Mouse (Mus musculus) stomach, embryonic 16.5 days (tissue): ENCODE measurements around the gene C130032M10Rik. TPM values are rescaled to one million over a fixed set of nuclear protein-coding genes. Genes with fewer than 3 reads are reported as not detected.

Experiments
- ATAC-seq: fragments of 200-750 bp; cut with Nextera tagmentation; 2 replicates; pipeline ENCODE4 v1.8.0; 2017; ENCODE audit warnings: moderate number of reproducible peaks, moderate TSS enrichment; ENCODE audit not compliant: insufficient read depth, low FRiP score
- H3K27ac ChIP-seq: fragments of 300-500 bp; sonication (generic); 2 replicates; pipeline ENCODE4 v1.5.1; 2014; ENCODE audit warnings: low read length
- H3K27me3 ChIP-seq: fragments of 300-500 bp; sonication (generic); 2 replicates; pipeline ENCODE4 v1.6.1; 2014; ENCODE audit warnings: low read length, control low read depth, mixed read lengths; ENCODE audit not compliant: control insufficient read depth, insufficient read depth
- H3K36me3 ChIP-seq: fragments of 300-500 bp; sonication (generic); 2 replicates; pipeline ENCODE4 v1.6.1; 2014; ENCODE audit warnings: low read length; ENCODE audit not compliant: control insufficient read depth, insufficient read depth
- H3K4me1 ChIP-seq: fragments of 300-500 bp; sonication (generic); 2 replicates; pipeline ENCODE4 v1.6.1; 2014; ENCODE audit warnings: low read length, control low read depth, mixed read lengths; ENCODE audit not compliant: control insufficient read depth, insufficient read depth
- H3K4me2 ChIP-seq: fragments of 300-500 bp; sonication (generic); 2 replicates; pipeline ENCODE4 v1.6.1; 2014; ENCODE audit warnings: low read depth, low read length, mixed read lengths
- H3K4me3 ChIP-seq: fragments of 300-500 bp; sonication (generic); replicated peaks from 2 replicates; pipeline ENCODE4 v1.5.1; 2014; ENCODE audit warnings: mild to moderate bottlenecking, low read length
- H3K9ac ChIP-seq: fragments of 300-500 bp; sonication (generic); 2 replicates; pipeline ENCODE4 v1.6.1; 2014; ENCODE audit warnings: low read length
- H3K9me3 ChIP-seq: fragments of 300-500 bp; sonication (generic); replicated peaks from 2 replicates; pipeline ENCODE4 v1.6.1; 2016; ENCODE audit warnings: low read length, control low read depth; ENCODE audit not compliant: control insufficient read depth
- WGBS: fragments of 180-500 bp; shearing (Covaris S2); extraction: QIAGEN DNeasy Blood & Tissue Kit; methylation state at CpG from one replicate; pipeline ENCODE4 v1.1.7; 2014; 5-methylcytosine and 5-hydroxymethylcytosine counted together
- polyA plus RNA-seq: library from polyadenylated mRNA; unstranded; fragments of >200 nt; fragmentation: Nextera tagmentation; extraction: Ambion mirVana; gene quantifications from 2 replicates; pipeline ENCODE4 v1.2.1, GENCODE M21; 2015

Gene C130032M10Rik
- polyA plus RNA-seq, 1 experiment from 2014 or later, result 0.19 TPM

GRCm38 (mm10) chr9:114525073-114525633 lies 9.7 kb downstream of the C130032M10Rik start:
- no peaks in the 10 kb centered on the region for H3K27me3 ChIP-seq
- H3K4me3 ChIP-seq, result no peak overlapping the region
- no peak for ATAC-seq
- no peak overlapping the region for H3K9ac ChIP-seq
- H3K4me2 ChIP-seq, result no peak overlapping the region
- WGBS, result 87% methylated on average over 13 of the region's 15 CpGs
- H3K27ac ChIP-seq, result no peak overlapping the region
- no peaks in the 10 kb centered on the region for H3K36me3 ChIP-seq
- H3K4me1 ChIP-seq, result peaks cover 29% of the 10 kb centered on the region
- no peaks in the 10 kb centered on the region for H3K9me3 ChIP-seq

GRCm38 (mm10) chr9:114525891-114526290 lies 10.4 kb downstream of the C130032M10Rik start:
- H3K9ac ChIP-seq, result no peak overlapping the region
- ATAC-seq, result no peak
- no peak overlapping the region for H3K4me2 ChIP-seq
- H3K27me3 ChIP-seq, result no peaks in the 10 kb centered on the region
- WGBS, result 19% methylated on average over 8 of the region's 8 CpGs
- no peaks in the 10 kb centered on the region for H3K36me3 ChIP-seq
- no peaks in the 10 kb centered on the region for H3K9me3 ChIP-seq
- H3K27ac ChIP-seq, result no peak overlapping the region
- peaks cover 29% of the 10 kb centered on the region for H3K4me1 ChIP-seq
- no peak overlapping the region for H3K4me3 ChIP-seq

- Histone ChIP-seq H3K27ac (peak overlapping the region; percentile 62), H3K27me3 (no peaks in the 10 kb centered on the region), H3K4me3 (peak overlapping the region; percentile 23; the same call in 1 of the 2 replicates), H3K4me2 (peak overlapping the region; percentile 52), H3K36me3 (no peaks in the 10 kb centered on the region), H3K9me3 (no peaks in the 10 kb centered on the region), H3K4me1 (peaks cover 30% of the 10 kb centered on the region), H3K9ac (peak overlapping the region; percentile 55)
- 28% methylated on average over 8 of the region's 8 CpGs for WGBS
- no peak for ATAC-seq
These were observed 11.1 kb downstream of the C130032M10Rik start for GRCm38 (mm10) chr9:114526581-114526980.

GRCm38 (mm10) chr9:114527085-114527484 lies 11.6 kb downstream of the C130032M10Rik start:
- ATAC-seq, result peak; percentile 39; the same call in 1 of the 2 replicates
- no peaks in the 10 kb centered on the region for H3K9me3 ChIP-seq
- H3K27me3 ChIP-seq, result no peaks in the 10 kb centered on the region
- H3K4me1 ChIP-seq, result peaks cover 32% of the 10 kb centered on the region
- H3K4me3 ChIP-seq, result peak overlapping the region; percentile 23
- H3K4me2 ChIP-seq, result peak overlapping the region; percentile 52
- WGBS, result 9% methylated on average over 16 of the region's 16 CpGs
- H3K9ac ChIP-seq, result peak overlapping the region; percentile 55
- no peaks in the 10 kb centered on the region for H3K36me3 ChIP-seq
- H3K27ac ChIP-seq, result peak overlapping the region; percentile 62

- no peak overlapping the region for H3K9ac ChIP-seq
- no peak overlapping the region for H3K27ac ChIP-seq
- peaks cover 32% of the 10 kb centered on the region for H3K4me1 ChIP-seq
- no peaks in the 10 kb centered on the region for H3K36me3 ChIP-seq
- H3K9me3 ChIP-seq, result no peaks in the 10 kb centered on the region
- no peak overlapping the region for H3K4me2 ChIP-seq
- H3K4me3 ChIP-seq, result no peak overlapping the region
- no peaks in the 10 kb centered on the region for H3K27me3 ChIP-seq
- 26% methylated on average over 17 of the region's 17 CpGs for WGBS
- peak; percentile 61; the same call in 1 of the 2 replicates for ATAC-seq
These were observed 12.6 kb downstream of the C130032M10Rik start for GRCm38 (mm10) chr9:114527992-114528679.

GRCm38 (mm10) chr9:114528680-114529048 lies 13.2 kb downstream of the C130032M10Rik start:
- Histone ChIP-seq H3K27ac (peak overlapping the region; percentile 13; the same call in 1 of the 2 replicates), H3K27me3 (no peaks in the 10 kb centered on the region), H3K4me1 (peaks cover 32% of the 10 kb centered on the region), H3K9me3 (no peaks in the 10 kb centered on the region), H3K4me3 (no peak overlapping the region), H3K36me3 (no peaks in the 10 kb centered on the region), H3K4me2 (no peak overlapping the region), H3K9ac (no peak overlapping the region)
- WGBS, result 33% methylated on average over 9 of the region's 9 CpGs
- no peak for ATAC-seq

- Histone ChIP-seq H3K27me3 (no peaks in the 10 kb centered on the region), H3K9ac (no peak overlapping the region), H3K4me1 (peaks cover 26% of the 10 kb centered on the region), H3K4me2 (no peak overlapping the region), H3K27ac (no peak overlapping the region), H3K9me3 (no peaks in the 10 kb centered on the region), H3K36me3 (no peaks in the 10 kb centered on the region), H3K4me3 (no peak overlapping the region)
- ATAC-seq, result no peak
- WGBS, result 26% methylated on average over 11 of the region's 11 CpGs
These were observed 15.8 kb downstream of the C130032M10Rik start for GRCm38 (mm10) chr9:114531276-114531675.

GRCm38 (mm10) chr9:114533848-114534247 lies 18.4 kb downstream of the C130032M10Rik start:
- Histone ChIP-seq H3K4me3 (no peak overlapping the region), H3K4me1 (0 out of 2 replicates have a peak, but pooled peaks cover 3% of the 10 kb centered on the region), H3K9ac (no peak overlapping the region), H3K36me3 (no peaks in the 10 kb centered on the region), H3K4me2 (no peak overlapping the region), H3K9me3 (no peaks in the 10 kb centered on the region), H3K27ac (no peak overlapping the region), H3K27me3 (no peaks in the 10 kb centered on the region)
- 64% methylated on average over 4 of the region's 4 CpGs for WGBS
- peak; percentile 43; the same call in 1 of the 2 replicates for ATAC-seq

- H3K4me3 ChIP-seq, result no peak overlapping the region
- H3K27ac ChIP-seq, result no peak overlapping the region
- H3K4me2 ChIP-seq, result no peak overlapping the region
- no peaks in the 10 kb centered on the region for H3K9me3 ChIP-seq
- no peak for ATAC-seq
- 0 out of 2 replicates have a peak, but pooled peaks cover 3% of the 10 kb centered on the region for H3K4me1 ChIP-seq
- 82% methylated on average over 9 of the region's 9 CpGs for WGBS
- no peaks in the 10 kb centered on the region for H3K27me3 ChIP-seq
- H3K9ac ChIP-seq, result no peak overlapping the region
- H3K36me3 ChIP-seq, result no peaks in the 10 kb centered on the region
These were observed 19.4 kb downstream of the C130032M10Rik start for GRCm38 (mm10) chr9:114534747-114535517.
